Mouse (Mus musculus) hindbrain, embryonic 14.5 days (tissue): ENCODE data around the gene Sox6. TPM values are rescaled to one million over a fixed set of nuclear protein-coding genes. Genes with fewer than 3 reads are reported as not detected.

ENCODE experiments used
- ATAC-seq: fragments of 200-750 bp; cut with Nextera tagmentation; 2 replicates; pipeline ENCODE4 v1.8.0; 2017; ENCODE audit warnings: moderate number of reproducible peaks, mild to moderate bottlenecking, moderate TSS enrichment, moderate library complexity; ENCODE audit not compliant: low FRiP score
- DNase-seq: peaks from one replicate; pipeline ENCODE4 v3.0.0-alpha.2; 2015; ENCODE audit warnings: low spot score
- H3K27ac ChIP-seq: fragments of 300-500 bp; sonication (generic); 2 replicates; pipeline ENCODE4 v1.5.1; 2014; ENCODE audit warnings: mild to moderate bottlenecking, moderate library complexity
- H3K27me3 ChIP-seq: fragments of 300-500 bp; sonication (generic); 2 replicates; pipeline ENCODE4 v1.6.1; 2014; ENCODE audit warnings: mild to moderate bottlenecking, low read length, mixed read lengths; ENCODE audit not compliant: control insufficient read depth, insufficient read depth
- H3K36me3 ChIP-seq: fragments of 300-500 bp; sonication (generic); replicated peaks from 2 replicates; pipeline ENCODE4 v1.6.1; 2014; ENCODE audit not compliant: control insufficient read depth, insufficient read depth
- H3K4me1 ChIP-seq: fragments of 300-500 bp; sonication (generic); replicated peaks from 2 replicates; pipeline ENCODE4 v1.6.1; 2014; ENCODE audit warnings: antibody characterized with exemption, low read length, mixed read lengths; ENCODE audit not compliant: control insufficient read depth, insufficient read depth
- H3K4me2 ChIP-seq: fragments of 300-500 bp; sonication (generic); replicated peaks from 2 replicates; pipeline ENCODE4 v1.6.1; 2014; ENCODE audit warnings: mild to moderate bottlenecking, moderate library complexity
- H3K4me3 ChIP-seq: fragments of 300-500 bp; sonication (generic); replicated peaks from 2 replicates; pipeline ENCODE4 v1.5.1; 2014; ENCODE audit warnings: mild to moderate bottlenecking, low read length
- H3K9ac ChIP-seq: fragments of 300-500 bp; sonication (generic); 2 replicates; pipeline ENCODE4 v1.6.1; 2014
- H3K9me3 ChIP-seq: fragments of 300-500 bp; sonication (generic); 2 replicates; pipeline ENCODE4 v1.6.1; 2016; ENCODE audit warnings: low read length; ENCODE audit not compliant: control insufficient read depth
- WGBS: fragments of 180-500 bp; shearing (Covaris S2); extraction: QIAGEN DNeasy Blood & Tissue Kit; methylation state at CpG from one replicate; pipeline ENCODE4 v1.1.7; 2014; 5-methylcytosine and 5-hydroxymethylcytosine counted together
- polyA plus RNA-seq: library from polyadenylated mRNA; unstranded; fragments of >200 nt; fragmentation: Nextera tagmentation; extraction: Ambion mirVana; gene quantifications from 2 replicates; pipeline ENCODE4 v1.2.1, GENCODE M21; 2014

The Sox6 gene
- polyA plus RNA-seq, 1 experiment from 2014 or later, result 32.7 TPM

DNA sequence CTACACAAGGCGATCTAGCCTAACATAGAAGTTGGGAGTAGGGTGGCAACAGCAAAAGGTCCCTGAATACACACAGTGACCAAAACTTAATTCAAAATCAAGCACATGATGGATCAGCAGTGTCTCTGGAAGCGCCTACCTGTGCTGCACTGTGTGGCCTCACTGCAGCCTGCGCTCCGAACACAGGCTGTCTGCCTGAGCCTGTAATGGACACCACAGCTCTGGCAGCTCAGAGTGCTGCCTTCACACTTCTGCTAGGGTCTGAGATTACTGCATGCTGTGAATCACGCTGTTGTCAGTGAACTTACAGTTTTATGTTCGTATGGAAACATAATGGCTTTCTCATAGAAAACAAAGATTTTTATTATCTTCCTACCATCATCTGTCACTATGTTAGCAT lies 532.2 kb downstream of the Sox6 start:
- 85% methylated on average over 6 of the region's 6 CpGs for WGBS
- Histone ChIP-seq H3K4me1 (peaks cover 7% of the 10 kb centered on the region; the same call in 1 of the 2 replicates), H3K4me3 (no peak overlapping the region), H3K4me2 (no peak overlapping the region), H3K27ac (no peak overlapping the region), H3K9me3 (no peaks in the 10 kb centered on the region), H3K36me3 (no peaks in the 10 kb centered on the region), H3K9ac (no peak overlapping the region), H3K27me3 (no peaks in the 10 kb centered on the region)
- no peak for DNase-seq
- ATAC-seq, result no peak

DNA sequence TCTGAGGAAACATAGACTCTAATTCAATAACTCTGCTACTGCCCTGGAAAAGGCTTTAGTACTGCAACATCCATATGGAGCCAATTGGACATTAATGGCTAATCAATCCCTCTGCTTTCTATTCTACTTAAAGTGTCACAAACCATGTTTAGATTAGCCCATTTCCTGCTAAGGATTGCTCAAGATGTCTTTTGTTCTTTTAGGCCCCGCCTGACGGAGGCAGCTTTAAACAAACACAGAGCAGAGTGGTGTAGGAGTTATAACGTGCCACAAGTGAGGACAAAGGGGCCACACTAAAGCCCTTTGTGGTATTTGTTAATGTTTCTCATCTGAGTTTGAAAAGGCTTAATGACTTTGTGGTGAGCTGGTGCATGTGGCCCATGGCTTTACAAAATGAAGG lies 537.1 kb downstream of the Sox6 start:
- Histone ChIP-seq H3K9me3 (no peaks in the 10 kb centered on the region), H3K36me3 (no peaks in the 10 kb centered on the region), H3K27ac (no peak overlapping the region), H3K4me1 (peaks cover 7% of the 10 kb centered on the region; the same call in 1 of the 2 replicates), H3K4me3 (no peak overlapping the region), H3K9ac (no peak overlapping the region), H3K4me2 (no peak overlapping the region), H3K27me3 (no peaks in the 10 kb centered on the region)
- DNase-seq (no peak), ATAC-seq (no peak)
- 22% methylated on average over 3 of the region's 3 CpGs for WGBS

DNA sequence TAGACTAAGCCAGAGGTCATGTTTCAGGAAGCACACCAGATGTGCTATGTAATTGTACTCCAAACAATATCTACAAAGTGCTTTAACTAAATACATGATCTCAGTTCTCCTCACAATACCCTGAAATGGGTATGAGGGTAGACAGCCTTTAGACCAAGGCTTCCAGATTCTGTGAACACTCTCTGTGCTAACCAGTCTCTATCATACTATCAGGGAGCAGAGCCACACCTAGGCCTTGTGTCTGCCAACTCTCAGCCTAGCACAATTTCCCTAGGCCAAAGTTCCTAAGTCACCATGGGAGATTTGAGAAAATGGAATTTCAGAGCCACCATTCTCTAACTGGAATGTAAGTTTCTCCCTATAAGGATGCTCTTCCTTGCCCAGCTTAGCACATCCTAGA lies 537.8 kb downstream of the Sox6 start:
- no peak for DNase-seq
- Histone ChIP-seq H3K27me3 (no peaks in the 10 kb centered on the region), H3K4me2 (no peak overlapping the region), H3K9me3 (no peaks in the 10 kb centered on the region), H3K4me3 (no peak overlapping the region), H3K9ac (no peak overlapping the region), H3K36me3 (no peaks in the 10 kb centered on the region), H3K27ac (no peak overlapping the region), H3K4me1 (peaks cover 7% of the 10 kb centered on the region; the same call in 1 of the 2 replicates)
- ATAC-seq, result no peak

DNA sequence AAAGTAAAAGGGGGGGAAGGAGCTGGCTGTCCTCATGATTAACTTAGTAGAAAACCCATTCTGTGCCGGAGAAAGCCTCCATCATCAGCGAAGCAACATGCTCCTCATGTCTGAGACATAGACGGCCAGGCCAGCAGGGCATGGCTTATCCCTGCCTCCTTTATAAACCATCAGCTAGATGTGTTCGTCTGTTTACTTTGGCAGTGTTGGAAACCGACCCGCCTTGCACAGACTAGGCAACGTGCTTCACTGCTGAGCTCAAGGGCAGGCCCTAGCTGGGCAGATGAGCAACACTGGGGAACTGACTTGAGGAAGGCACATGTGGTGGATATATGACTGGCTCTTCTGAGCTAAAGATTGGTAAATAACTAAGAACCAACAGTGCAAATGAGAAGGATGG lies 538.4 kb downstream of the Sox6 start:
- Histone ChIP-seq H3K4me2 (no peak overlapping the region), H3K36me3 (no peaks in the 10 kb centered on the region), H3K4me1 (peaks cover 7% of the 10 kb centered on the region; the same call in 1 of the 2 replicates), H3K9me3 (no peaks in the 10 kb centered on the region), H3K9ac (no peak overlapping the region), H3K27ac (no peak overlapping the region), H3K4me3 (no peak overlapping the region), H3K27me3 (no peaks in the 10 kb centered on the region)
- no peak for ATAC-seq
- WGBS, result 72% methylated on average over 7 of the region's 7 CpGs
- DNase-seq, result no peak

DNA sequence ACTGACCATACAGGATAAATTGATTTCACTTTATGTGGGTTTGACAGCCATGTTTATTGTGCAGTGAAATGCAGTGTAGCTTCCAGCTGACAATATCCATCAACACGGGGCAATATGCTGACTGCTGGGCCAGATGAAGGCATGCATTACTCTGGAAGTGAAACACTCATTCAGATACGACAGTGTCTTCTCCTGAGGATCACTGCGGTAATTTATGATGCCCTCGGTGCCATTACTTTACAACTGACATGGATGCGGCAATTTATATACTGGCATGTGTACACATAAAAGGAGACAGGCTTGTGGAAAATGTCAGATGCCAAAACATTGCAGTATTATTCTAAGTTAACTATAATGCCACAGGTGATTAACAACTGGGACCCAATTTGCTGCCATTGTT lies 546.9 kb downstream of the Sox6 start:
- H3K4me1 ChIP-seq, result 0 out of 2 replicates have a peak, but pooled peaks cover 3% of the 10 kb centered on the region
- no peak overlapping the region for H3K9ac ChIP-seq
- DNase-seq (no peak), ATAC-seq (no peak)
- no peaks in the 10 kb centered on the region for H3K36me3 ChIP-seq
- WGBS, result 68% methylated on average over 5 of the region's 5 CpGs
- H3K27me3 ChIP-seq, result no peaks in the 10 kb centered on the region
- no peak overlapping the region for H3K27ac ChIP-seq
- no peaks in the 10 kb centered on the region for H3K9me3 ChIP-seq
- H3K4me3 ChIP-seq, result no peak overlapping the region
- no peak overlapping the region for H3K4me2 ChIP-seq

DNA sequence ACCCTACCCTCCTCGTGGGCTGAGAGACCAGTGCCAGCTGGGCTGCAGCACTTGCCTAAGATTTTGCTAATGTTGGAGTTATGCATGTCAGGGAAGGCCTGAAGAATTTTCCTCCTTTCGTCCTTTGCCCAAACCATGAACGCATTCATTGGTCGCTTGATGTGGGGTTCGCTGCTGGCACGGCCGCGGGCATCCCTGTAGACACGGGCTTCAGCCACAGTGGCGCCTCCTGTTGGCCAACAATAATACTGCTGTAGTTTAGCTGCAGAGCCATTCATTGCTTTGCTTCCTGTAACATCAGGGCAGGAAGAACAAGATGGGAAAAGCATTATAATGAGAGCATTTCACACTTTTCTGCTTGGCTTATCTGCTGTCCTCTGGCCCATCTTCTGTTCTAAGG lies 549.0 kb downstream of the Sox6 start:
- no peak for ATAC-seq
- no peak overlapping the region for H3K4me3 ChIP-seq
- 0 out of 2 replicates have a peak, but pooled peaks cover 3% of the 10 kb centered on the region for H3K4me1 ChIP-seq
- no peak overlapping the region for H3K9ac ChIP-seq
- no peak for DNase-seq
- 63% methylated on average over 10 of the region's 10 CpGs for WGBS
- H3K9me3 ChIP-seq, result no peaks in the 10 kb centered on the region
- no peaks in the 10 kb centered on the region for H3K27me3 ChIP-seq
- no peak overlapping the region for H3K4me2 ChIP-seq
- H3K27ac ChIP-seq, result no peak overlapping the region
- no peaks in the 10 kb centered on the region for H3K36me3 ChIP-seq

DNA sequence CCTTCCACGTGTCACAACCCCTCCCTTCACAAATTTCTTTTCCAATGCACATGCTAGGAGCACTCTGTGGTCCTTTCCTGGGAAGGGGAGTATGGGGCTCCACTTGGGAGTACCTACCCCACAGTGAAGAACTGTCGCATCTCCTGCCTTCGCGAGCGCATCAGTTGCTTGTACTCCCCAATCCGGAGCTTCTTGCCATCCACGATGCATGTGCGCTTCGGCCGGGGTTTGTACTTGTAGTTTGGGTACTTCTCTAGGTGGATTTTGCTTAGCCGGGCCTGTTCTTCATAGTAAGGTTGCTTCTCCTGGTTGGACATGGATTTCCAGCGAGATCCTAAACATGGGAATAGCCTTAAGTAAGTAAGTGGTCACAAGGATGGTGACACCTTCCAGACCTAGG lies 552.2 kb downstream of the Sox6 start:
- H3K9me3 ChIP-seq, result no peaks in the 10 kb centered on the region
- no peaks in the 10 kb centered on the region for H3K27me3 ChIP-seq
- WGBS, result 92% methylated on average over 12 of the region's 12 CpGs
- H3K9ac ChIP-seq, result no peak overlapping the region
- H3K4me3 ChIP-seq, result no peak overlapping the region
- no peak for DNase-seq
- no peaks in the 10 kb centered on the region for H3K36me3 ChIP-seq
- 0 out of 2 replicates have a peak, but pooled peaks cover under 1% of the 10 kb centered on the region for H3K4me1 ChIP-seq
- no peak overlapping the region for H3K27ac ChIP-seq
- no peak overlapping the region for H3K4me2 ChIP-seq
- no peak for ATAC-seq

DNA sequence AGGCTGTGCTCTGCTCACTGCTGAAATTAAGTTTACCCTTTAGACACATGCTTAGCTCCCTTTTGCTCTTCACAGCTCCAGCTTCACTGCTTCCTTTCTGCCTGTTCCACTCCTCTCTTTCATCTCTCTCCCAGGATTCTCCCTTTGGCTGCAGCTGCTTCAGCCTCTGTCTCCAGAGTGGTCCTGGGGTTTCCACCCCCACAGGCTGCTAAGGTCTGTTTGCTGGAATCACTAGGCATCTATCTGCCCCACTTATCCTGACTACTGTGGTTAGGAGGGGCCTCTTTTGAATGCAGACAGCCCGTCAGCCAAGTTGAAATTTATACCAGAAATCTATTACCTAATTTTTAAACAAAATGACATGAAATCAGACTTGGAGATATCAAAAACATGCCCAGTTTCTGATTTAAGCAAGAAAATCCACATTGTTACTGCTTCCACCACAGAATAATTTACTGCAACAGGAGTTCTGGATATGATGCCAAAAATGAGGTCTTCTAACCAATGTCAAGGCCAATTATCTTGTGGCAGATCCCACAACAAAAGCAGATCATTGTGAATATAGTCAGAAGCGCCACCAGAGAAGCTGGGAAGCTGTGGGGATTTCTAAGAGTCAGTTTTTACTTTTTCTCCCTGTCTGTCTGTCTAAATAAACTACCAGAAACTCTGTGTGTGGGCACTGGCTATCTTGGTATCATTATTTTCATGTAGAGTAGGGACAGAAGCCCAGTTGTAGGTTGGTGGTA lies 552.8 kb downstream of the Sox6 start:
- H3K9ac ChIP-seq, result no peak overlapping the region
- H3K4me1 ChIP-seq, result no peaks in the 10 kb centered on the region
- H3K9me3 ChIP-seq, result no peaks in the 10 kb centered on the region
- ATAC-seq (no peak), DNase-seq (no peak)
- H3K4me2 ChIP-seq, result no peak overlapping the region
- no peak overlapping the region for H3K27ac ChIP-seq
- WGBS, result 83% methylated on average over 2 of the region's 2 CpGs
- no peaks in the 10 kb centered on the region for H3K36me3 ChIP-seq
- H3K27me3 ChIP-seq, result no peaks in the 10 kb centered on the region
- no peak overlapping the region for H3K4me3 ChIP-seq

DNA sequence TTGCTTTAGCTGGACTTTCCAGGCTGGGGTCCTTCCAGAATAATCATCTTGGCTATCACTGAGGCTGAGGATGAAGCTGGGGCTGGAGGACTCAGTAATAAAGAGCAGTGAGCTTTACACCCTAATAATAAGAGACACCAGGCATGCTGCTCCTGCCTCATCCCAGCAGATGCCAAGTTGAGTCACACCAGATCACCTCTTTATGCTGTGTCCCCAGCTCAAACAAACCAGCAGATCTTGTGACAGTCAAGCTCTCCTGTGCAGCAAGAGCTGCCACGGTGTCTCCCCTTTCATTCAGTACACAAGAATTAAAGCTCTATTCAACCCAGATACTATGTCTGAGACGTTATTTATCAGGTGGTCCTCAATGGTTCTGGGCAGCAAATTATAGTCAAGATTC lies 560.8 kb downstream of the Sox6 start:
- DNase-seq (no peak), ATAC-seq (no peak)
- H3K4me3 ChIP-seq, result no peak overlapping the region
- no peaks in the 10 kb centered on the region for H3K36me3 ChIP-seq
- no peaks in the 10 kb centered on the region for H3K27me3 ChIP-seq
- WGBS, result 49% methylated on average over 2 of the region's 2 CpGs
- no peaks in the 10 kb centered on the region for H3K9me3 ChIP-seq
- H3K4me2 ChIP-seq, result no peak overlapping the region
- H3K4me1 ChIP-seq, result no peaks in the 10 kb centered on the region
- no peak overlapping the region for H3K27ac ChIP-seq
- H3K9ac ChIP-seq, result no peak overlapping the region
